Mouse (Mus musculus) heart, postnatal 36 days (tissue): ENCODE results near the gene Ctnnbl1. TPM values are rescaled to one million over a fixed set of nuclear protein-coding genes. Genes with fewer than 3 reads are reported as not detected.

Source experiments
- DNase-seq, 2 experiments: peaks; one replicate each; pipeline ENCODE4 v3.0.0; 2021 to 2022
- intact Hi-C: fragments of 180-260 bp; cut with DNase I; formaldehyde crosslinking; loops from one replicate; pipeline ENCODE4 v1.15.1; 2025
- total RNA-seq, 2 experiments: library from RNA; stranded (reverse); gene quantifications; 2 replicates each; pipeline ENCODE4 v1.2.3; 2021

The Ctnnbl1 gene
- total RNA-seq, 2 experiments from 2014 or later: 11.3 to 14.8 TPM

DNA sequence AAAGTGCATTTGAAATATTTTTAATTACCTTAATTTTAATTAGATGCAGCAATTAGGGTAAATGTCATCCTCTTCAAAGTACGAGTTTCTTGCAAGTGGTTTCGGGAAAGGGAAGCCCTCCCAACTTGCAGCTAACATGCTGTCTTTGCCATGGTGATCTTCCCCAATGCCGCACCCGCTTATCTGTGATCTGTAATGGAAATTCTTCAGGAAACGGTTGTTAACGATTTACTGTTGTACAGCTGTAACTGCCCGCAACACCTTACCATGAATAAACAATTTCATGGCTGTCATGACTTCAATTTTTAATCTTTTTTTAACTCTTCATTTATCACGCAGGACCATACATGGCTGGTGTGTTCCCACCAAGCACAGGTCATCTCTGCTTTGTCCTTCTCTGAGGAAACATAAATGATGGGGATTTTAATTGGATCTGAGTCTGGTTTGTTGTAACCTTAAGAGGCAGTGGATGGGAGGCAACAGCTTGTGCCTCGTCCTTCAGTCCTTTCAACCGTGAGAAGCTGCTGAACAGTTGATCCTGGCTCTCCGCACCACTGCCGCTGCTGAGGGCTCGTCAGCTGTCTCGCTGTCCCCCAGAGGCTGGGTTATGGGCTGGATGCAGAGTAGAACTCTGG is 54.4 kb downstream of the Ctnnbl1 start:
- intact Hi-C loops: no loop called here
- DNase-seq: no peak

DNA sequence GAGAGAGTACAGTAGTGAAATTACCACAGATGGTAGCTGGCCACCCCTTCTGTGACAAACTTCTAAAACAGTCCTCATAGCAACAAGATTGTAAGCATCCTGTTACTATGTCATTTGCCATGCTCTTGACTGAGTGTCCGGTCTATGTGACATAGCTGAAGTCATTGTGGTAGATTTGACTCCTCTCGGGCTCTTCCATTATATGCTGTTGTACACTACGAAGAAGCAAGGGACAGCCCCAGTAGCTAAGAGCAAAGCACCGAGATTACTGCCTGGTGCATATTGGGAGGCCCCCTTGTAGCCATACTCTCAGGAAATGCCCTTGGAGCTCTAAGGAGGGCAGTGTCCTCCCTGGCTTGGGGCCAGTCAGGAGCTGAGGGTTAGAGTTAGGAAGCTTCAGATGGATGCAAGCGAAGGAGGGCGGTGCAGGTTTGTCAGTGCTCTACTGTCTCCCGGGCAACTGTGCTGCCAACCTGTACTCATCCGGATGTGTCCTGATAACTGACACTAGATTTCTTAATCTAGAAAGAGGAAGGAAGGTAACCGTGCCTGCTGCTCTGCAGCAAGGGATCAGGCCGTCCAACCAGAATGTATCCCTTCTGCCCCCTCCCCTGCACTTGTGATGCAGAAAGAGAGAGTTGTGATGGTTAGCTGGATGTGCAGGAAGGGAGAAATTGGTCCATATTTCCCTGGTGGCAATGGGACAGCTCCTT is 55.8 kb downstream of the Ctnnbl1 start:
- intact Hi-C loops: no loop called here
- no peak for DNase-seq

DNA sequence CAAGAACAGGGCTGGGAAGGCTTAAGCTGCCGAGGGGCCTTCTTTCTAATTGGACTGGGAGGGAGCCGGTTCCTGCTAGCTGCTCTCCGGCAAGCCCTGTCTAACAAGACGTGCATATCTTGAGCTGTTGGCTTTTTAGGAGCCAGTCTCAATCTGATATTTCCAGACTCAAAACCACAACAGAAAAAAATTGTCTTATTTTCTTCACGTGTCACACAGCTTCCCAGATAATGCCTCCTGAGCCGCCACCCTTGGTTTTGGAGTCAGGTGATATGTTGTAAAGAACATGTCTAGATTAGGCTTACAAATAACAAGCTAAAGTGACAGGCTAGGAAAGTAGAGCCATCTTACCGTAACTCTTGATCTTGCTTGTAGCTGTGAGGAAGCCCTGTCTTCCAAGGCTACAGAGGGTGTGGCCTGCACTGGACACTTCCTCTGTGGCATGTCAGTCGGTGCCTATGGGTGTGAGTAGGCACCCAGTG is 56.7 kb downstream of the Ctnnbl1 start:
- intact Hi-C loops: no loop called here
- no peak for DNase-seq

DNA sequence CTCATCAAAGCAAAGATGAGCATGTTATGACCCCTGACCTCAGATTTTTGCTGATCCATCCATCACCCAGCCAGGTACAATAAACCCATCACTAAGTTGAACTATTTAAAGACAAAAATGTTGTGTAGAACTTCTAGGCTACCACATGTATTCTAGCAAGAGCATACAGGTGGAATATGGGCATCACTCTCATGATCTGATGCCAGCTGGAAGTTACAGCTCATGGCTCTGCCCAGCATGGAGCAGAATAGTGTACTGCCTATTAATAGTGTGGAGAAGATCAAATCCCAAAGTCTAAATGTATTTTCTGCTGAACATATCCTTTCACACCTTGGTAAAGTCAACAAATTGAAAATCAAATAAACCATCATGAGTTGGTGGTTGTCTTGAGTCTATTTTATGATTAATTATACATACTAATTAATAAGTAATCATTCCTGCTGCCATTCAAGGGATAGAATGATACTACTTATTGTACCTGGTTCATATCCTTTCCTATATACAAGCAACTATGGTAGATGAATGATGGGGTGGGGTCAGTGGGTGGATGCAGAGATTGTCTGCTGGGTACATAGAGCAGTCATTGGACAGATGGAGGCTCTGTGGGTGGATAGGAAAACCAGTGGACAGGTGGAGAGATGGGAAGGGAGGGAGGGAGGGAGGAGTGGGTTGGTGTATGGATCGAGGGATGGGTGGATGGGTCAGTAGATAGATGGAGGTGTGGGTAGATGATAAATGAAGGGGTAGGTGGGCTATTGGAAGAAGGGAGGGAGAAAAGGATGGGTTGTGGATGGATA is 58.6 kb downstream of the Ctnnbl1 start:
- no peak for DNase-seq
- intact Hi-C loops: no loop called here

DNA sequence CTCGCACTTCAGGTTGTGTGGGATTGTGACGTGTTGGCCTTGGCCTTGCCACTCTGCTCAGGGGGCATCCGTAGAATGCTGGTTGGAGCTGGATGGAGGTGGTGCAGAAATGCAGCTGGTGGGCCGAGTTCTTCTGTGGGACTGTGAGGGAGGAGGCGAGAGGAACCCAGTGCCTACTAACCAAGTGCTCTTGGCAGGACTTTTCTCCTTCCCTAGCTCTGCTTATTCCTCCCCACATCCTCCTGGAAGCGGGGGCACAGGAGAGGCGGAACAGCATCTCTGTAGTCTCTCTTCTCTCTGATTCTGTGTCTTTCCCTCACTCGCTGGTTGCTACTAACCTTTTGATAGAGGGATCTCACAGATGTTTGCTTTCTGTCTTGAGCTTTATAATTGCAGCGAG is 62.3 kb downstream of the Ctnnbl1 start:
- intact Hi-C loops: no loop called here

DNA sequence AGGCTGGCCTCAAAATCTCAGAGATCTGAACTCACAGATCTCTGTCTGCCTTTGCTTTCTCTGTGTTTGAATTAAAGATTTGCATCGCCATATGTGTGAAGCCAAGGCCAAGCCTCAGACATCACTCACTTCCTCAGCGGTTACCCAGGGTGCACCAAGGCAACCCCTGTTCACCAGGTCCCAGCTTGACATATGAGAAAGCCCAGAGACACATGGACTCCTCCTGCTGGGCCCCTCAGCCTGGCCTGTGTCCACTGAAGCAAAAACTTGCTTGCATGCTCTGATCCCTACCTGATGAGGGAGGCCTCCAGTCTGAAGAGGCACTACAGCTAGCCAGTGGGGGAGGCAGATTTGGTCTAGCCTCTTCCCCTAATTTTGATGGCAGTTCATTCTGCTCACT is 63.1 kb downstream of the Ctnnbl1 start:
- no peak for DNase-seq
- intact Hi-C loops: no loop called here

More for the DNA sequence above, 62.3 kb downstream of the Ctnnbl1 start:
- DNase-seq: no peak

DNA sequence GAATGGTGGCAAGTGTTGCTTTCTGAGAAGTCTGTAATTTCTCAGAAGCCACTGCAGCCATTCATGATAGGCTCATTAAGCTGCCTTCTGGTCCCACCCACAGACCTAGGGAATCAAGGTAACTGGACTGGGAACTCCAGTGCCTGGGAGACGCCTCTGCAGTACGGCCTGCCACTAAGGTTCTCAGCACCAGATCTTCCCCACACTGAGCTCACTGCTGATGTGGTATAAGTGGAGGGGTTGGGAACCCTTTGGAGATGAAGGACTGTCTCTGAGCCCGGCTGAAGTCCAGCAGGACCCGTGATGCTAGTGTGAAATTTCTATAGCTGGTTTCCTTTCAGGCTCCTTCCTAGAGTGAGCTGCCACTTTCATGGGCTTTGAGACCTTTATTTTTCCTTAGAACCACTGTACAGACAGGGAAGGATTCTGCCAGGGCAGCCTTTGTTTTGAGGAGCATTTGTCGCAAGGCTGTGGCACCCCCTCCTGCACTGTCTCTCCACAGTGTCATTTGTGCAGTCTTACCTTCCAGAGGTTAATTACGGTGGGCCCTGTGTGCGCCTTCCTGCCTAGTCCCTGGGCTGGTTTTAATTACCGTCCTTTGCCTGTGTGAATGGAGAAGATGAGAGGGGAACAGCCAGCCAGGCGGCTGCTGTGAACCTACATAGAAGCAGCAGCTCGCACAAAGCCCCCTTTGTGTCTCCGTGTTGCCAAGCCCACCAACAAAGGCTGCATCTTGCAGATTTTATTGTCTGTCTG is 63.7 kb downstream of the Ctnnbl1 start:
- intact Hi-C loops: no loop called here
- DNase-seq: no peak

DNA sequence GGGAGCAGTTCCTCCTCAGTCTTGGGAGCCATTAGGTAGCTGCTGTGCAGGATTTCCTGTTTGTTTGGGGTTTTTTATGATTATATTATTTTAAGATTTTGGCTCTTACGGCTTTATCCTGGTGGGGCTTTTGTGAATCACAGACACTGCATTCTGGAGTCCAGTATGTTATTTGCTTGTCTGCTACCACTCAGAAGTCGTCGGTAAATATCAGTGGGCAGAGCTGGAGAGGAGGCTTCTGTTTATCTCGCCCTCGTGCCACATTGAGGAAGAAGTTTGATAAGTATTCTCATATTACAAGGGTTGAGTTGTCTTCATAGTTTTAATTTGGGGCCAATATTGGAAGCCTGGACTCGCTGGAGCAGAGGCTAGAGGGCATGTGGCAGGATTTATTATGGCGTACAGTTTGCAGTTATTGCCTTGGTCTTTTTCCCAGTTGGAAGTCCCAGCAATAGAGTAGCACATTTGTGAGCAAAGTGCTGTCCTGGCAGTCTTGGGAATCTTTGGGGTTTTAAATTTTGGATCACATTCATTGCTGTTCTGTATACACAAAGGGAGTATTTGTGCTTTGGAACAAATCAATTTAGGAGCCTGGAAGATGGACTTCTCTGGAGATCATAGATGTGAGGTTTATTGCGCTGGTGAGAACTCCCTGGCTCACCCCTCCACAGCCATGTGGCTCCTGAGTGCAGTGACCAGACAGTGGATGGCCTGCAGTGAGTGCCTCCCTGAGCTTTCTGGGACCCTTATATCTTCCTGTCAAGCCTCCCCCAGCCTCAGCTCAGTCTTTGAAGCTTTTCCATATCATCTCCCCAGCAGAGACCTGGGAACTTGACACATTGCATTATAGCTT is 64.5 kb downstream of the Ctnnbl1 start:
- intact Hi-C loops: no loop called here

DNA sequence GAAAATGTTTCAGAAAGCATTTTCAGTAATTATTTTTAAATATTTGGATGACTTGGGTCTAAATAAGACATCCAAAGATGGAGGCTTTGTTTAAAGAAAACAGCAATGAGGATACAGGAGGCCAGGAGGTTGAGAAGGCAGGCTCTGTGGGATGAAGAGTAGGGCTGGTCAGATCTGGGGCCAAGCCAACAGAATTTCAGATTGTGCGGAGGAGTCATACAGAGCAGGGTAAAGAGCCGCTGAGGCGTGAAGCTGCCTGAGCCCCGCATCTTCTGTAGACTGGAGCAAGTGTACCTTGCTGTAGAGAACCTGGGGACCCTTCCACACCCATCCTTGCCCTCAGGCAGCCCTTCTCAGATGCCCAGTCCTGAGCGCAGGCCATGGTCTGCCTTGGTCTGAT is 65.5 kb downstream of the Ctnnbl1 start:
- intact Hi-C loops: no loop called here

More for the DNA sequence above, 64.5 kb downstream of the Ctnnbl1 start:
- DNase-seq: no peak

DNA sequence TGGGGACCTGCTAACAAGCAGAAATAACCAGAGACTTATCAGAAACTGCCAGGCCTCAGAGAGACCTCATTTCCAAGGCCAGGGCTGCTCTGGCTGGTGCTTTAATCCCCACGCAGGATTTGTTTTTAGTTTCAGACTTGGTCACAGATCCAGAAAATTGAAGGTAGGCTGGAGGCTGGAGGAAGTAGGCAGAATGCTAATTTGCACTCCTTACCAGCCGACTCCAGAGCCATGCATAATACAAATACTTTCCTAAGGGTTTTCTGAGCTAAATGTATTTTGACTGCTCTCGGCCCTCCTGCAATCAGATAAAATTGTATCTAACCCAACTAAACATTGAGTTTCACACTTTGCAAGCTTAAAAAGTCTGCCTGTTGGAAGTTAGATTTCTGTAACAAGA is 67.2 kb downstream of the Ctnnbl1 start:
- no peak for DNase-seq
- intact Hi-C loops: no loop called here

More for the DNA sequence above, 65.5 kb downstream of the Ctnnbl1 start:
- DNase-seq: no peak

DNA sequence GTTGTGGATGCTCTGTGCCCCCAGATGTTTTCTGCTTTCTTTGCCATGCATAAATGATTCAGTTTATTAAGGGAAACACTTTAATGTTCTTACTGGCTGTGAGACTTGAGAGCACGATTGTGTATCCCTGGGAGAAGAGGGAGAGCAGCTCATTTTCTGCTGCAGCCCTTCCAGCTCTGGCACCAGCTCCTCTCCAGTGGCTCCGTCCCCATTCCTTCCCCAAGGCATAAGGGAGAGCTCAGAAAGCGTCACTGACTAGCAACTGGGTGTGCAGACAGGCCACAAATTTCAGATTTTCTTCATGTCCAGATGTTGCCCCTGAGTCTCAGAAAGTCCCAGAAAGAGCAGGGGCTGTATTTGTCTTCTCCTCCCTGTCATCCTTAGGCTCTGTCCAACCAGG is 67.9 kb downstream of the Ctnnbl1 start:
- intact Hi-C loops: no loop called here
- peak in 1 of 2 experiments; percentile 18 for DNase-seq

DNA sequence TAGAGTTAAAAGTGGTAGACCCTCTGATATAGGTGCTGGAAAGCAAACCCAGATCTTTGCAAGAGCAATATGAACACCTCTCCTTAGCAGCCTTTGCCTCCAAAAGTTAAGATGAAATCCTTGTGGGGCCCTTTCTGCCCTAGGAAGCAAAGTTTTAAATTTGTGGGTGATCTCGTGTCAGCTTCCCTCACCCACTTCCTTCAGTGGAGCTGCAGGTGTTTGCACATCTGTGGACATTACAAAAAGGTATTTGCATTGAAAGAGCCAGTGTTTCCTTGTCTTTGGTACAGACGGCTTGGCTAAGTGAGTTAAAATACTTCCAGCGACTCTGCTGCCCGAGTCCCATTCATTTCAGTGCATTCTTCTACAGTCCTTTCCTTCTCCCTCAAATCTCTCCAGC is 69.9 kb downstream of the Ctnnbl1 start:
- no peak for DNase-seq
- intact Hi-C loops: no loop called here

DNA sequence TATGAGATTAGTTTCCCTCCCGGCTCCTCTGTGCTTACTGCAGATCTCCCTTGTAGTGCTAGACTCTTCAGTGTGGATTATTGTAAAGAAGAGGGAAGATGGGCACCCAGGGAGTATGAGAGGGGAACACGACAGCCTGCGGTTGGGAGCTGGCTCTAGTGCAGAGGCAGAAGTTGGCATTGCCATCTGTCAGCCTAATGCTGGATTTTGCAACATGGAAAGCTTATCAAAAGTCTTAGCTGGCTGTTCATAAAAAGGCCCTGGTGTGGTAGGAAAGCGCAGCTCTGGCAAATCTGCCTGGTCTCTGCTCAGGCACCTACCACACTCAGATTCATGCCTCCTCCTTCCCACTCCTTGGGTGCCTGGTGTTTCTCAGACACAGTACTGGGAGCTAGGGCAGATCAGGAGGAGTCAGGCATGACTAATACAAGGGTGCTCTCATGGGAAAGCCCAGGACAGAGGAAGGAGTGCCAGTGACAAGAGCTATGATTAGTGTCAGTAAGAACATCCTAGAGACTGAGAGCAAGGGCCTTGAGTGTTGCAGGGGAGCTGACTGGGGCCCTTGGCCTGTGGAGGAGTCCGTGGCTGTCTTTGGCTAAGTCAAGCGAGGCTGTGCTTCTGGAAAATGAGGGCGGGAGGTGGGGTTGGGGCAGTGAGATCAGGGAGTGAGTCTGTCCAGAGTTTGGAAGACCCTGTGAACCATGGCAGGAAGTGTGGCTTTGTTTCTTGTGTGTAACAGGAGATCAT is 70.6 kb downstream of the Ctnnbl1 start:
- intact Hi-C loops: no loop called here
- DNase-seq: no peak

DNA sequence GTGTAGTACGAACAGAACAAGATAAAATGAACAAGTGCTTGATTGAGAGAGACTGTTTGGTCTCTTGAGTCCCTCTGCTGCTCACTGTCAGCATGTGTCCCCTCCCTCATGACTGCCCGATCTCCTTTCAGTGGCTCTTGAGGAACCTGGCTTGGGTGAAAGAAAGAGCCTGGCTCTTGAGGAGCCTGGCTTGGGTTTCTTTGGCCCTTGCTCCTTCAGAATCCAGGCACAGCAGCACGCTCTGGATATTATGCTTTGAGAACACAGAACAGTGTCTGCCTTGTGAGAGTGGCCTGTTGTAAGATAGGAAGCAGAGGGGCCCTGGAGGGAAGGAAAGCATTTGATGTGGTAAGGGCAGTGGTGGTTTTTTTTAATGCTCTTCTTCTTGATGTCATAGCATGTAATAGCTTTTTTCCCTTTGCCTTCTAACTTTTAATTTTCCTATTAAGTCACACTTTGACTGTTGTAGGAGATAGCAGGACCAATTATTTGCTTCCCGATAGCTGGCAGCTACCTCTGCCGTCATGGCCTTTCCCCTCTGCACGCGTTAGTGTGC is 71.2 kb downstream of the Ctnnbl1 start:
- intact Hi-C loops: no loop called here
- DNase-seq: no peak

DNA sequence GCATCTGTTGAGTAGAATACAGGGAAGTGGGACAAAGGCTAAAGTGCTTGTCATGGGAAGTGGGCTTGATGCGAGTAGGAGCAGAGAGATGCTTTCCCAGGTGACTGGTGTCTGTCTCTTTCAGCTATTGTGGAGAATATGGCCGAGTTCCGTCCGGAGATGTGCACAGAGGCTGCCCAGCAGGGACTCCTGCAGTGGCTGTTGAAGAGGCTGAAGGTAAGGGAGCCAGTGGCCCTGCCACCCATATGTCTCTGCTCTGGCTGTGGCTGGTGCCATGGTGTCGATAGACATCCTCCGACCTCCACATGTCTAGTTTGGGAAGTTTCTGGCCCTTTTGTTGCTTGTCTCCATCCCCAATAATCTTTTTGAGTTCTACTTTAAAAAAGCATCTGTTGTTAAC is 72.1 kb downstream of the Ctnnbl1 start:
- intact Hi-C loops: no loop called here
- DNase-seq: no peak

DNA sequence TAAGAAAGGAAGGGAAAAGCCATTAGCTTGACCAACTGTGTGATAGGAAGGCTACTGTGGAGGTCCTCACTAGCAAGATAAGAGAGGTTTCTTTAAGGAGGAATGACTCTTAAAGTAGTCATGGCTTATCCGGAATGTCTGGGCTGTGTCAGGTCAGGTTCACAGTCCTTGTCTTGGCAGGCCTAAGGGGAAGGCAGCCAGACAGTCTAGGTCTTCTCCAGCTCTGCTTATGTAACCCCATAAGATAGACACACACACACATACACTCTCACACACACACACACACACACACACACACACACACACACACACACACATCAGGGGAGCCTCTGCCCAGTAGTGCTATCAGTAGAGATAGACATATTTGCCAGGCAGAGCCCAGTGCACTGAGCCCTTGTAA is 73.5 kb downstream of the Ctnnbl1 start:
- no peak for DNase-seq
- intact Hi-C loops: no loop called here

DNA sequence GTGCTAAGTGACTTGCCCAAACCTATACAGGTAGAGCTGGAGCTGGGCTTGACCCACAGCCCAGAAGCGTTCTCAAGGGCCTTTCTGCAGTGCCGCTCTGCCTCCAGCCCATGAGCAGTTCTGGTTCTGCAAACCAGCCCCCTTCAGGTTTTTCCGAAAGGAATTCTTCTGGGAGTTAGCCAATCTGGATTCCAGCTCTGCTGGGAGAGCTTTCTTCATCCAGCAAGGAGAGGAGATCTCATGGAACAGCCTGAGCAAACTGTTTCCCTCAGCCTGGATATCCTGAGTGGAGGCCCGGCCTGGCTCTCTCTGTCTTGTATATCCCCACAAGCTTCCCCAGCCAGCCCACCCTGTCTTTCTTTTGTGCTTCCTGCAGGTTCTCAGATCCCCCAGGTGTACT is 75.9 kb downstream of the Ctnnbl1 start:
- intact Hi-C loops: no loop called here
- DNase-seq: no peak

DNA sequence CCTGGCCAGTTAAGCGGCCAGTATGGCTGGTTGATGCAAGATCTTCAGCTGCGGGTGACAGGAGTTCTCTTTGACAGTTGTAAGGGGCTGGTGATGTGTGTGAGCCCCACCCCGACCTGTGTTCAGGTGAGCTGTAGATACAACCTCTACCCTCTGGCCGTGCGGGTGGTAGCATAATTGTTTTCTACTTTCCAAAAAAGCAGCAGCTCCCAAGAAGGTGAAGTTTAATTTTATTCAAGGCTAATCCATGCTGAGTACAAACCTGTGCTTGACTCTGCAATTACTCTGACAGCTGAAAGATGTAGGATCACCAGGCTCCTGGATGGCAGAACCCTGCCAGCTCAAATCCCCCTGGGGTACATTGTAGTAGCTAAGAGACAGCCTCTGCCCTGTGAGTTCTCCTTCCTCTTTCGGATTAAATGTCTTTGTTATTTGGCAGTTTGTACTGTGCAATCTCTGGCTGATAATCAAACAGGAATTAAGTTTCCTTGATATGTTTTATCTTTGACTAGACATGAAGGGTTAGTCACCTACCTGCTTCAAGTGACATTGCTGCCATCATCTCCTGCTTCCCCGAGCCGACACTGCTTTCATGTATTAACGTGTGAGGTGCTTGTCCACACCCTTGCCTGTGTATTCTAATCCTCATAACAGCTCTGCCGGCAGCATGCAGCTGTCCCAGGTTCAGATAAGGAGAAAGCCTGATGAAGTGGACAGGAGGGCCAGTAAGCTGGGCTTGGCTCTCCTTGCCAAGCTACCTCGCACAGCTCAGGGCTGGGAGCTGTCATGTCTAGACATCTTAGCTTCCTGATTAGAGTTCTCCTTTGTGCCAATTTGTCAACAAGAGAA is 77.1 kb downstream of the Ctnnbl1 start:
- intact Hi-C loops: no loop called here
- DNase-seq: no peak
